Mouse (Mus musculus): ENCODE measurements around the gene Nasp. TPM values are rescaled to one million over a fixed set of nuclear protein-coding genes. Genes with fewer than 3 reads are reported as not detected.

The Nasp gene
- polyA plus RNA-seq (2012; rRNA removed): 2.1 and 3.8 TPM in 2 replicates

DNA sequence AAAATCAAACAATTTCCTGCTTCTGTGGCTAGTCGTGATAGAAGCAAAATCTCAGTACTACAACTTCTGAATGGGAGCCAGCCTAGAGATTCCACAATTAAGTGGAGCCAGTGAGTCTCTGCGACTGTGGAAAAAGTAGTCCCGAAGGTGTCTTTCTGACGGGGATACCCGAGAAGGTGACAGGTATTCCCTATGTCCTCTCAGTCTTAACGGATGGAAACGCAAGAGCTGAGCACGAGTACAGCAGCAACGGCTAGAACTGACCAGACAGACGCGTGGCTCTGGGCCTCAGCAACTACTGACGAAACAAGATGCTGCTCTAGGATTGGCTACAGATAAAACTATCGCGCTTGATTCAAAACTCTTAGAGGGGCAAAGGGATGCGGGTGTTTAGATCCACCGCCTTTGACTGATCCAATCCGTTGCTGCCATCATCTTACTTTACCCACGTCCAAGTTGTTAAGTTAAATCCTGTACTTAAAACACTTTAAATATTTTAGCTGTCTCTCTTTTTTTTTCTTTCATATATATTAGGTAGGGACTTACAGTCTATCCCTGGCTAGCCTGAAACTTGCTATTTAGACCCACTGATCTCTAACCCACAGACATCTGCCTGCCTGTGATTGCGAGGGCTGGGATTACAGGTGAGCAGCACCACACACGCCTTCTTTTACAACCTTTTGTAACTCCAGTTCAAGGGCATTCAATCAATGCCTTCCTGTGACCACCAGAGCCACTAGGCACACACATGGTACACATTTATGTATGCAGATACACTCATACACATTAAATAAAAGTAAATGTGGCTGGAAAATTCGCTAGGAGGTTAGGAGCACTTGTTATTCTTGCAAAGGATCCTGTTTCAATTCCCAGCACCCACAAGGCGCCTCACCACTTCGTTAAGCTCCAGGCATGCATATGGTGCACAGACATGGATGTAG is at the start of gene Nasp:
Gene Nasp (minus strand): TSS at position 220 of the 941 bp plus-strand sequence.

GRCm38 (mm10) chr4:116650924-116651796 is 23.4 kb upstream of the Nasp start, which contains the start of gene Akr1a1:
TSS of gene Akr1a1 (minus strand) at chr4:116651680.

GRCm38 (mm10) chr4:116596379-116596778 is 31.4 kb downstream of the Nasp start, which contains the start of gene Ccdc17:
TSS of gene Ccdc17 (plus strand) at chr4:116596654.

DNA sequence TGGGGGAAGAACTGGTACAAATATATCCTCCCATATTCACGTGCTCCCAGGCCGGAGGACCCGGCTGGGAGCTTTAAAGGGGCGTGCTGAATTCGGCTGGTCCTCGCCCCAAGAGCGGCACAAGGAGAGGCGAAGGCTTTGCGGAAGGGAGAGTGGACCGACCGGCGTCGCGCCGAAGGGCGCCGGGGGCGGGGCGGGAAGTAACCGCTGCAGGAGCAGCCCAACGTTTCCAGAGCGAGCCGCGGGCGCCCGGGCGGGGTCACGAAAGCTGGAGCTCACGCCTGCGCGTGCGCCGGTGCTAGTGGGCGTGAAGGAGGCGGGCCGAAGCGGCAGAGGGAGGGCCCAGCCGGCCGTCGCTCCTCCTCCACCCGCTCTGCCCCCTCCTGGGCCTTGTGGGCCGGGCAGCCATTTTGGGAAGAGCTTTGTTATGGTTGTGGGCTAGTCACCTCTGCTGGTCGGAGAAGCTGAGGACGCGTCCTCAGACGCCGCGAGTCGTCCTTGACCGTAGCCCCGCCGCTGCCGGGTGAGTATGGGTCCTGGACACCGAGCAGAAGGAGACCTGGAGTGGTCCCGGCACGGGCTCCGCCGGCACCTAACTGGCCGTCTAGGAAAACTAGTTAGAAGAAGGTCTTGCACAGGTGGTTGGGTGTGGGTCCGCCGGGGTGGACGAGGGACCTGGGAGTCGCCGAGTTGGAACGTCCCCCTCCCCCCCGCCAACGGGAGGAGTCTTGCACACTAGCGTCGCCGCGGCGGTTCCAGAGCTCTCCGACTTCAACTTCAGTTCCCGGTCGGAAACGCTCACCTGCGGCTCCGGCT is 70.2 kb downstream of the Nasp start, which contains the start of gene Gpbp1l1:
Gene Gpbp1l1 (plus strand): TSS at position 353 of the 816 bp plus-strand sequence.

GRCm38 (mm10) chr4:116555413-116556300 is 72.1 kb downstream of the Nasp start, which contains the start of gene Tmem69:
TSS of gene Tmem69 (minus strand) at chr4:116555936.

Other genes starting within 250 kb of the Nasp start
- 81.8 and 130 TPM in 2 replicates for gene Mast2, start 163.8 kb downstream of the Nasp start, polyA plus RNA-seq (2012; rRNA removed)
- 1.1 and 1.7 TPM in 2 replicates for gene Ipp, start 120.4 kb downstream of the Nasp start, polyA plus RNA-seq (2012; rRNA removed)
- gene Tmem69, start 72.0 kb downstream of the Nasp start, polyA plus RNA-seq (2012; rRNA removed): 2.3 and 2.6 TPM in 2 replicates
- 18.0 and 32.4 TPM in 2 replicates for gene Gpbp1l1, start 70.3 kb downstream of the Nasp start, polyA plus RNA-seq (2012; rRNA removed)
- 46.2 and 60.7 TPM in 2 replicates for gene Ccdc17, start 31.3 kb downstream of the Nasp start, polyA plus RNA-seq (2012; rRNA removed)
- 495 and 544 TPM in 2 replicates for gene Akr1a1, start 23.7 kb upstream of the Nasp start, polyA plus RNA-seq (2012; rRNA removed)
- gene Prdx1, start 57.6 kb upstream of the Nasp start, polyA plus RNA-seq (2012; rRNA removed): 37.5 and 56.0 TPM in 2 replicates
- gene Mmachc, start 80.5 kb upstream of the Nasp start, polyA plus RNA-seq (2012; rRNA removed): 7.6 and 10.1 TPM in 2 replicates
- gene Ccdc163, start 80.6 kb upstream of the Nasp start, polyA plus RNA-seq (2012; rRNA removed): 32.7 and 45.1 TPM in 2 replicates
- 3.3 and 4.7 TPM in 2 replicates for gene Tesk2, start 93.0 kb upstream of the Nasp start, polyA plus RNA-seq (2012; rRNA removed)
- gene Toe1, start 179.7 kb upstream of the Nasp start, polyA plus RNA-seq (2012; rRNA removed): 35.7 and 36.6 TPM in 2 replicates
- gene Mutyh, start 179.8 kb upstream of the Nasp start, polyA plus RNA-seq (2012; rRNA removed): 9.3 and 12.4 TPM in 2 replicates
- 2.5 and 3.4 TPM in 2 replicates for gene Hpdl, start 193.8 kb upstream of the Nasp start, polyA plus RNA-seq (2012; rRNA removed)
- gene Zswim5, start 249.4 kb upstream of the Nasp start, polyA plus RNA-seq (2012; rRNA removed): 2.9 and 4.0 TPM in 2 replicates